Mouse (Mus musculus) R1 (cell line): ENCODE data around the gene Satb1.

Source experiments
- DNase-seq: peaks from one replicate; pipeline ENCODE4 v3.0.0-alpha.2; 2018; ENCODE audit warnings: low read depth, low spot score

The Satb1 gene

GRCm38 (mm10) chr17:51777813-51778212 lies 55.3 kb downstream of the Satb1 start:
- DNase-seq: no peak

GRCm38 (mm10) chr17:51775070-51775881 lies 57.8 kb downstream of the Satb1 start:
- no peak for DNase-seq

- no peak for DNase-seq
These were observed 69.5 kb downstream of the Satb1 start for GRCm38 (mm10) chr17:51763600-51763999.

- no peak for DNase-seq
These were observed 70.6 kb downstream of the Satb1 start for GRCm38 (mm10) chr17:51762503-51762902.

GRCm38 (mm10) chr17:51760997-51761655 lies 72.0 kb downstream of the Satb1 start:
- no peak for DNase-seq

GRCm38 (mm10) chr17:51760251-51760887 lies 72.7 kb downstream of the Satb1 start:
- no peak for DNase-seq

GRCm38 (mm10) chr17:51759509-51759908 lies 73.6 kb downstream of the Satb1 start:
- no peak for DNase-seq

- DNase-seq: no peak
These were observed 80.9 kb downstream of the Satb1 start for GRCm38 (mm10) chr17:51752142-51752541.

GRCm38 (mm10) chr17:51747204-51747603 lies 85.9 kb downstream of the Satb1 start:
- DNase-seq: no peak

- DNase-seq: peak; percentile 30
These were observed 90.6 kb downstream of the Satb1 start for GRCm38 (mm10) chr17:51742502-51742901.

- no peak for DNase-seq
These were observed 92.0 kb downstream of the Satb1 start for GRCm38 (mm10) chr17:51741126-51741525.

- DNase-seq: peak; percentile 16
These were observed 92.8 kb downstream of the Satb1 start for GRCm38 (mm10) chr17:51740246-51740645.

- DNase-seq: no peak
These were observed 108.6 kb downstream of the Satb1 start for GRCm38 (mm10) chr17:51724486-51724885.

- no peak for DNase-seq
These were observed 137.4 kb downstream of the Satb1 start for GRCm38 (mm10) chr17:51695711-51696110.

- peak; percentile 94 for DNase-seq
These were observed 137.8 kb downstream of the Satb1 start for GRCm38 (mm10) chr17:51695271-51695670.

GRCm38 (mm10) chr17:51690526-51690925 lies 142.6 kb downstream of the Satb1 start:
- DNase-seq: no peak

GRCm38 (mm10) chr17:51687226-51687625 lies 145.9 kb downstream of the Satb1 start:
- no peak for DNase-seq
